Comparison of ENCODE assay signal across 12 mouse cellular contexts in the genomic region with DNA sequence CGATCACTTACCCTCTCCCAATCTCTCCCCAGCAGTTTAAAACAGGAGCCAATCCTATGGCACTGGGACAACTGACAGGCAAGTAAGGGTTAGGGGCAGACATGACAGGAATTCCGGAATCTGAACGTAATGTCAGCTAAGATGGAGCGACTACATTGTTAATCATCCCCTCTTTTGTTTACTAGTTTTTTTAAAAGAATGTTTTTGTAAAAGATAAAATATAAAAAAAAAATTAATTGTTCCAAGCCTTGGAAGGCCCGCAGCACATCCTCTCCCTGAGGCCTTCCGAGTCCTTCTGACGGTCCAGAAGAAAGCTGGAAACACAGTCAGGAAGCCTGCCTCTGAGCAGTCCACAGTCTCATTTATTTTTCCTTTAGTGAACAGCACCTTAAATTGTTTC.
DNase-seq lines count a peak whose midpoint lies in the region; ATAC-seq and TF ChIP-seq lines count a peak whose summit lies in the region.
"Had no signal": no experiment of that assay in that cellular context is flagged by ENCODE, and none has a peak within 500 bp of the region (broad histone marks: within the 10 kb centered on the region; RNA-seq: fewer than 3 reads in every experiment).

No protein-coding gene starts in this region.

- H3K4me3 ChIP-seq in heart, embryonic 12.5 days = no peak overlapping the region
- H3K4me3 ChIP-seq in heart, embryonic 10.5 days = no peak overlapping the region
- H3K4me3 ChIP-seq in lung, postnatal 0 days (ENCODE audit: low read depth, low read length) = no peak overlapping the region
- H3K4me3 ChIP-seq in hindbrain, postnatal 0 days (ENCODE audit: low read length) = no peak overlapping the region
- H3K4me3 ChIP-seq in stomach, embryonic 15.5 days (replicated peaks) = no peak overlapping the region
- H3K4me3 ChIP-seq: megakaryocyte, embryonic 14.5 days had no signal

- TF ChIP-seq EP300 in lung, postnatal 0 days (IDR thresholded peaks at IDR 0.05) = peak; percentile 41; the same call in 1 of the 2 replicates

- no peak for TF ChIP-seq CTCF in lung, postnatal 0 days (IDR thresholded peaks at IDR 0.05)
- no peak for TF ChIP-seq CTCF in hindbrain, postnatal 0 days (IDR thresholded peaks at IDR 0.05; ENCODE audit: low read depth)

- DNase-seq in heart, embryonic 10.5 days (ENCODE audit: low spot score) = no peak
- DNase-seq in lung, postnatal 0 days (ENCODE audit: low spot score) = no peak
- no peak for DNase-seq in lung, postnatal 4 days
- no peak for DNase-seq in hindbrain, postnatal 0 days (ENCODE audit: low spot score)
- no peak for DNase-seq in thymus, adult 18-20 months
- no peak for DNase-seq in right cerebral cortex, postnatal 4 days
- DNase-seq: embryo, embryonic 11 days; gastrocnemius, postnatal 10 days; retina, postnatal 1 day had no signal

- H3K27ac ChIP-seq in heart, embryonic 12.5 days (ENCODE audit: poor library complexity, severe bottlenecking) = peak overlapping the region; percentile 92; the same call in 1 of the 2 replicates
- no peak overlapping the region for H3K27ac ChIP-seq in heart, embryonic 10.5 days
- no peak overlapping the region; the same call in 1 of the 2 replicates for H3K27ac ChIP-seq in lung, postnatal 0 days (ENCODE audit: low read length)
- peak overlapping the region; percentile 84 for H3K27ac ChIP-seq in hindbrain, postnatal 0 days
- peak overlapping the region; percentile 60; the same call in 1 of the 2 replicates for H3K27ac ChIP-seq in stomach, embryonic 15.5 days

- ATAC-seq in heart, embryonic 12.5 days (ENCODE audit: insufficient number of reproducible peaks, low FRiP score) = no peak
- no peak for ATAC-seq in lung, postnatal 0 days
- no peak for ATAC-seq in hindbrain, postnatal 0 days
- no peak for ATAC-seq in stomach, embryonic 15.5 days (ENCODE audit: insufficient read depth, low FRiP score, low read depth)

- H3K27me3 ChIP-seq in heart, embryonic 12.5 days (replicated peaks) = no peaks in the 10 kb centered on the region
- H3K27me3 ChIP-seq in heart, embryonic 10.5 days (ENCODE audit: insufficient read depth, poor library complexity, severe bottlenecking) = no peaks in the 10 kb centered on the region
- no peaks in the 10 kb centered on the region for H3K27me3 ChIP-seq in lung, postnatal 0 days (replicated peaks; ENCODE audit: insufficient read depth, low read length)
- no peaks in the 10 kb centered on the region for H3K27me3 ChIP-seq in hindbrain, postnatal 0 days (ENCODE audit: insufficient read depth, low read length)
- H3K27me3 ChIP-seq in stomach, embryonic 15.5 days (replicated peaks) = no peaks in the 10 kb centered on the region
- H3K27me3 ChIP-seq: megakaryocyte, embryonic 14.5 days had no signal

- H3K9me3 ChIP-seq in heart, embryonic 12.5 days (replicated peaks) = no peaks in the 10 kb centered on the region
- H3K9me3 ChIP-seq in heart, embryonic 10.5 days = no peaks in the 10 kb centered on the region
- H3K9me3 ChIP-seq in lung, postnatal 0 days (ENCODE audit: low read length) = no peaks in the 10 kb centered on the region
- H3K9me3 ChIP-seq in hindbrain, postnatal 0 days (ENCODE audit: low read length) = no peaks in the 10 kb centered on the region
- no peaks in the 10 kb centered on the region for H3K9me3 ChIP-seq in stomach, embryonic 15.5 days
- H3K9me3 ChIP-seq: megakaryocyte, embryonic 14.5 days had no signal

- no peak overlapping the region for H3K4me2 ChIP-seq in heart, embryonic 12.5 days
- no peak overlapping the region for H3K4me2 ChIP-seq in lung, postnatal 0 days (replicated peaks; ENCODE audit: low read depth, low read length)
- no peak overlapping the region for H3K4me2 ChIP-seq in hindbrain, postnatal 0 days (ENCODE audit: low read depth, low read length)
- H3K4me2 ChIP-seq in stomach, embryonic 15.5 days = no peak overlapping the region

- 69% methylated on average over 7 of the region's 7 CpGs for WGBS in heart, embryonic 12.5 days
- 75% methylated on average over 7 of the region's 7 CpGs for WGBS in heart, embryonic 10.5 days
- 55% methylated on average over 7 of the region's 7 CpGs for WGBS in lung, postnatal 0 days
- WGBS in hindbrain, postnatal 0 days = 43% methylated on average over 7 of the region's 7 CpGs
- WGBS in stomach, embryonic 15.5 days = 64% methylated on average over 7 of the region's 7 CpGs

- peaks cover 8% of the 10 kb centered on the region; the same call in 1 of the 2 replicates for H3K36me3 ChIP-seq in heart, embryonic 12.5 days
- no peaks in the 10 kb centered on the region for H3K36me3 ChIP-seq in heart, embryonic 10.5 days
- no peaks in the 10 kb centered on the region for H3K36me3 ChIP-seq in lung, postnatal 0 days (ENCODE audit: insufficient read depth, low read length)
- H3K36me3 ChIP-seq in hindbrain, postnatal 0 days (ENCODE audit: insufficient read depth, low read length) = no peaks in the 10 kb centered on the region
- H3K36me3 ChIP-seq in stomach, embryonic 15.5 days = no peaks in the 10 kb centered on the region

- peaks cover 81% of the 10 kb centered on the region for H3K4me1 ChIP-seq in heart, embryonic 12.5 days (replicated peaks)
- peaks cover 81% of the 10 kb centered on the region for H3K4me1 ChIP-seq in heart, embryonic 10.5 days
- peaks cover 32% of the 10 kb centered on the region; the same call in 1 of the 2 replicates for H3K4me1 ChIP-seq in lung, postnatal 0 days (ENCODE audit: insufficient read depth, low read depth, low read length)
- peaks cover 54% of the 10 kb centered on the region for H3K4me1 ChIP-seq in hindbrain, postnatal 0 days (ENCODE audit: insufficient read depth, low read length)
- peaks cover 50% of the 10 kb centered on the region for H3K4me1 ChIP-seq in stomach, embryonic 15.5 days

- no peak overlapping the region for H3K9ac ChIP-seq in heart, embryonic 12.5 days
- no peak overlapping the region for H3K9ac ChIP-seq in lung, postnatal 0 days (replicated peaks; ENCODE audit: low read depth)
- 0 out of 2 replicates have a peak overlapping the region, but pooled peaks have one; percentile 4 for H3K9ac ChIP-seq in hindbrain, postnatal 0 days (replicated peaks; ENCODE audit: low read length)
- H3K9ac ChIP-seq in stomach, embryonic 15.5 days = no peak overlapping the region

Comparison
In these comparisons a context has a peak if more than half of its experiments do, and no peak if none do; other contexts are left out.
1. H3K27ac ChIP-seq: peak in heart, embryonic 12.5 days (single experiment), hindbrain, postnatal 0 days (single experiment) and stomach, embryonic 15.5 days (single experiment); none in heart, embryonic 10.5 days (single experiment) and lung, postnatal 0 days (single experiment).